Comparison of ENCODE assay signal across 26 mouse cellular contexts in the genomic region with DNA sequence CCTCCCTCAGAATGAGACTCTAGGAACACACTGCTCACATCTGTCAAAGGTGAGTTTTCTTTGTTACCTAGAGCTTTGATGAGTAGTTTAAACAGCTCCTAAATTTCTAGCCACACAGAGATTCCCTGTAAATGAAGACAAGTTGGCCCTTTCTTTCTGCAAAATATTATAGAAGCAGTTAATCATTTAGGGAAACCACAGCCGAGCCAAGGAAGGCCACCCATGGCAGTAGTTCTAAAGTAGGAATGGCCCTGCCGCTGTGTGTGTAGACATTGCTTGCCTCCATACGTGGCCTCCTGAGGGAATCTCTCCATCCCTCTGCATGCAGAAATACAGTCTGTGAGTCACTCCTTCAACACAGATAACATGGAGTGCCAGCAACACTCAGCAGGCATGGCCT. TPM values are rescaled to one million over a fixed set of nuclear protein-coding genes. Genes with fewer than 3 reads are reported as not detected.
"Had no signal": no experiment of that assay in that cellular context is flagged by ENCODE, and none has a peak within 500 bp of the region (broad histone marks: within the 10 kb centered on the region; RNA-seq: fewer than 3 reads in every experiment).

No protein-coding gene starts in this region.

- H3K4me1 ChIP-seq: midbrain, embryonic 15.5 days had no signal

- H3K27ac ChIP-seq: midbrain, embryonic 10.5 days; midbrain, embryonic 13.5 days; midbrain, embryonic 15.5 days; neural tube, embryonic 13.5 days; neural tube, embryonic 15.5 days had no signal

- H3K9me3 ChIP-seq: midbrain, embryonic 10.5 days; midbrain, embryonic 13.5 days; midbrain, embryonic 15.5 days; neural tube, embryonic 13.5 days; neural tube, embryonic 15.5 days had no signal

- H3K4me2 ChIP-seq: lung, embryonic 14.5 days; midbrain, embryonic 13.5 days; midbrain, embryonic 15.5 days; neural tube, embryonic 13.5 days; neural tube, embryonic 15.5 days had no signal

- H3K4me3 ChIP-seq: midbrain, embryonic 10.5 days; midbrain, embryonic 13.5 days; midbrain, embryonic 15.5 days; myocyte; neural tube, embryonic 13.5 days; neural tube, embryonic 15.5 days had no signal

- DNase-seq: lung, adult 18-20 months; lung, embryonic 14.5 days; lung, postnatal 10 days; lung, postnatal 4 days; retina, postnatal 1 day; right cerebral cortex, adult 18-20 months; right cerebral cortex, postnatal 25 days; right cerebral cortex, postnatal 4 days; spleen, adult 18-20 months; thymus, adult 18-20 months; thymus, postnatal 14 days; thymus, postnatal 36 days had no signal

- H3K9ac ChIP-seq: lung, embryonic 14.5 days; midbrain, embryonic 13.5 days; midbrain, embryonic 15.5 days; neural tube, embryonic 13.5 days; neural tube, embryonic 15.5 days had no signal

- ATAC-seq: midbrain, embryonic 13.5 days; midbrain, embryonic 15.5 days had no signal

- H3K36me3 ChIP-seq: midbrain, embryonic 10.5 days; midbrain, embryonic 13.5 days; midbrain, embryonic 15.5 days; neural tube, embryonic 13.5 days; neural tube, embryonic 15.5 days had no signal

RNA-seq across cellular contexts. Expression of gene Spaca7, which starts 14.0 kb away (rescaled TPM):
- total RNA-seq: megakaryocyte, adult 5-6 weeks; megakaryocyte-erythroid progenitor cell, adult 5-6 weeks had no signal
- polyA plus RNA-seq: lung, embryonic 14.5 days; lung, embryonic 16.5 days; midbrain, embryonic 10.5 days; midbrain, embryonic 13.5 days; midbrain, embryonic 15.5 days; myocyte; neural tube, embryonic 11.5 days; neural tube, embryonic 13.5 days; neural tube, embryonic 15.5 days; small intestine, adult 2 months; stomach, embryonic 14.5 days; stomach, embryonic 16.5 days; thymus, postnatal 0 days had no signal
